In the genomic region with DNA sequence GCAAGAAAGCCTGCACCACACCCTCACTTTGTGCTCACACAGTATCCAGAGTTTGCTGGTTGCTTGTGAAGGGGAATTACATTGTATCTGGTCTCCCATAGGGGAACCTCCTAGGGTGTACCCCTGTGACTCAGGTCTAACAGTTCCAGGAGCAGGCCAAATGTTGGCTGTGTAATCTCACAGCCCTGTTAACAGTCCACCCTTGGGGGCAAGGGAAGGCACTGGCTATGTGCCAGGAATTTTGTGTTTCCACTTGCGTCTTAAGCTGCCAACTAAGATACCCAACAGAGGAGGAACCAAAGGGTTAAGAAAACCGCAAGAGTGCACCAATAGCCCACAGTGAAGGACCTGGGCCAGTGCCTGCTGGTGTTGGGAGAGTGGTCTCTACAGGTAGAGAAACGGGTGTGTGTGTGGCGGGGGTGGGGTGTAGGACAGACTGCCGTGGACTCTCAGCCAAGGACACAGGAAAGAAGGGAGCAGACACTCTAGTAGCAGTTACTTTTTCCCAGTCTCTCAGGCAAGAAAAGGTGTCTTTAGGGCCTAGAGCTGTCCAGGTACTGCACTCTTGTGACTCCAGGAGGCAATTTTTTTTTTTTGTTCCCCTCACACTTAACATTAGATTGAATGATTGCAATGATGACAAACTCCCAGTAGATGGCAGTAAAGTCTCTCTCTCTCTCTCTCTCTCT, we compare ENCODE assay signal across 9 mouse cellular contexts. TPM values are rescaled to one million over a fixed set of nuclear protein-coding genes. Genes with fewer than 3 reads are reported as not detected.
A peak's percentile ranks its signal among the peaks of the same experiment; 100 is the strongest.
DNase-seq lines count a peak whose midpoint lies in the region; ATAC-seq and TF ChIP-seq lines count a peak whose summit lies in the region.
"Had no signal": no experiment of that assay in that cellular context is flagged by ENCODE, and none has a peak within 500 bp of the region (broad histone marks: within the 10 kb centered on the region; RNA-seq: fewer than 3 reads in every experiment).

No protein-coding gene starts in this region.

- H3K4me3 ChIP-seq in lung, embryonic 14.5 days (ENCODE audit: low read depth, low read length) = no peak overlapping the region
- H3K4me3 ChIP-seq: embryonic facial prominence, embryonic 13.5 days had no signal

- no peaks in the 10 kb centered on the region for H3K4me1 ChIP-seq in lung, embryonic 14.5 days (ENCODE audit: insufficient read depth)

- ATAC-seq in lung, embryonic 14.5 days (ENCODE audit: insufficient read depth) = no peak

- H3K4me2 ChIP-seq in lung, embryonic 14.5 days = no peak overlapping the region
- H3K4me2 ChIP-seq: embryonic facial prominence, embryonic 13.5 days had no signal

- H3K9me3 ChIP-seq in lung, embryonic 14.5 days (ENCODE audit: low read depth, low read length) = no peaks in the 10 kb centered on the region
- H3K9me3 ChIP-seq: embryonic facial prominence, embryonic 13.5 days had no signal

- peak; percentile 61 to 69 for DNase-seq in cerebellum, postnatal 14 days
- no peak for DNase-seq in cerebellum, adult 9-11 months
- peak; percentile 70 for DNase-seq in lung, embryonic 14.5 days
- DNase-seq in lung, postnatal 10 days = no peak
- peak; percentile 67 for DNase-seq in forelimb bud, embryonic 11.5 days (ENCODE audit: low read depth, low spot score)
- peak; percentile 81 for DNase-seq in retina, postnatal 1 day
- no peak for DNase-seq in ovary, postnatal 36 days (ENCODE audit: low spot score)
- DNase-seq in urinary bladder, postnatal 4 days (ENCODE audit: low spot score in 2 of 2) = no peak

- no peaks in the 10 kb centered on the region for H3K36me3 ChIP-seq in lung, embryonic 14.5 days (ENCODE audit: insufficient read depth)
- H3K36me3 ChIP-seq: embryonic facial prominence, embryonic 13.5 days had no signal

- WGBS in lung, embryonic 14.5 days = 48% methylated on average over 5 of the region's 5 CpGs

- H3K27me3 ChIP-seq in lung, embryonic 14.5 days (ENCODE audit: insufficient read depth, low read length) = no peaks in the 10 kb centered on the region
- H3K27me3 ChIP-seq: embryonic facial prominence, embryonic 13.5 days had no signal

- H3K9ac ChIP-seq in lung, embryonic 14.5 days = no peak overlapping the region
- H3K9ac ChIP-seq: embryonic facial prominence, embryonic 13.5 days had no signal

- H3K27ac ChIP-seq in lung, embryonic 14.5 days (ENCODE audit: low read depth) = no peak overlapping the region
- H3K27ac ChIP-seq: embryonic facial prominence, embryonic 13.5 days had no signal

- TF ChIP-seq CTCF in lung, embryonic 14.5 days (IDR thresholded peaks at IDR 0.05; ENCODE audit: low read depth) = peak; percentile 49

RNA-seq across cellular contexts. Expression of gene Zdhhc22, which starts 10.1 kb away (rescaled TPM):
- 0.05 TPM in 1 of 2 replicates, not detected in the other for polyA plus RNA-seq in lung, embryonic 14.5 days (2014; fragmentation: Nextera tagmentation; extraction: Ambion mirVana)

RNA-seq across cellular contexts. Expression of gene Tmem63c, which starts 20.8 kb away (rescaled TPM):
- not detected in 2 replicates for polyA plus RNA-seq in lung, embryonic 14.5 days (2014; fragmentation: Nextera tagmentation; extraction: Ambion mirVana)

RNA-seq across cellular contexts. Expression of gene Cipc, which starts 53.5 kb away (rescaled TPM):
- polyA plus RNA-seq in lung, embryonic 14.5 days (2014; fragmentation: Nextera tagmentation; extraction: Ambion mirVana) = 22.4 and 24.3 TPM in 2 replicates

Comparison
In these comparisons a context has a peak if more than half of its experiments do, and no peak if none do; other contexts are left out.
1. DNase-seq: peak in cerebellum, postnatal 14 days (2 of 2), lung, embryonic 14.5 days (single experiment), forelimb bud, embryonic 11.5 days (single experiment) and retina, postnatal 1 day (single experiment); none in cerebellum, adult 9-11 months (single experiment), lung, postnatal 10 days (single experiment), ovary, postnatal 36 days (single experiment) and urinary bladder, postnatal 4 days (0 of 2).